Mouse (Mus musculus) heart, adult 9 months (tissue): Measurements from ENCODE around the gene Kiss1r.

Experiments used
- DNase-seq, 2 experiments: peaks; one replicate each; pipeline ENCODE4 v3.0.0; 2022; ENCODE audit warnings: low spot score in 2 of 2

Gene Kiss1r

GRCm38 (mm10) chr10:79897316-79898245, 19.2 kb upstream of the Kiss1r start:
- no peak for DNase-seq

GRCm38 (mm10) chr10:79900951-79901410, 15.8 kb upstream of the Kiss1r start:
- DNase-seq = no peak

GRCm38 (mm10) chr10:79906712-79907111, 10.1 kb upstream of the Kiss1r start:
- DNase-seq = no peak

- DNase-seq = no peak
Measured at GRCm38 (mm10) chr10:79907415-79907814, 9.4 kb upstream of the Kiss1r start.

GRCm38 (mm10) chr10:79908167-79909091, 8.3 kb upstream of the Kiss1r start, which contains the start of gene Med16:
TSS of gene Med16 (minus strand) at chr10:79908923.
- peak; percentile 96 to 98 for DNase-seq

GRCm38 (mm10) chr10:79909092-79909922, 7.5 kb upstream of the Kiss1r start:
- DNase-seq = peak; percentile 61 to 72

- DNase-seq = no peak
Measured at GRCm38 (mm10) chr10:79910556-79910955, 6.2 kb upstream of the Kiss1r start, which contains the start of gene Gm26602. TSS of gene Gm26602 (plus strand) at chr10:79910856.

GRCm38 (mm10) chr10:79912412-79912811, 4.4 kb upstream of the Kiss1r start:
- DNase-seq = no peak

GRCm38 (mm10) chr10:79914131-79914947, 2.4 kb upstream of the Kiss1r start:
- DNase-seq = no peak

GRCm38 (mm10) chr10:79914948-79915596, 1.7 kb upstream of the Kiss1r start:
- no peak for DNase-seq

- no peak for DNase-seq
Measured at GRCm38 (mm10) chr10:79916081-79916480, 690 bp upstream of the Kiss1r start.

- no peak for DNase-seq
Measured at GRCm38 (mm10) chr10:79917532-79918100, 845 bp downstream of the Kiss1r start.

GRCm38 (mm10) chr10:79918231-79919078, 1.7 kb downstream of the Kiss1r start:
- no peak for DNase-seq

GRCm38 (mm10) chr10:79919251-79919849, 2.6 kb downstream of the Kiss1r start:
- no peak for DNase-seq

GRCm38 (mm10) chr10:79920056-79920890, 3.5 kb downstream of the Kiss1r start:
- no peak for DNase-seq

- no peak for DNase-seq
Measured at GRCm38 (mm10) chr10:79920958-79921535, 4.3 kb downstream of the Kiss1r start, which contains the start of gene R3hdm4. TSS of gene R3hdm4 (minus strand) at chr10:79921208.

GRCm38 (mm10) chr10:79921572-79921971, 4.8 kb downstream of the Kiss1r start:
- no peak for DNase-seq
